Mouse (Mus musculus): Measurements from ENCODE around the gene Ism2. TPM values are rescaled to one million over a fixed set of nuclear protein-coding genes. Genes with fewer than 3 reads are reported as not detected.
"Not testable (repeated sequence)": the region's sequence is repeated elsewhere in the genome, so short reads cannot be mapped to it uniquely, and the experiment has no call there.

The Ism2 gene
- polyA plus RNA-seq, 2 experiments, result 0.07 to 0.08 TPM

GRCm38 (mm10) chr12:87317951-87318350, 18.4 kb upstream of the Ism2 start:
- TF ChIP-seq EP300 (IDR thresholded peaks at IDR 0.05; ENCODE audit: low read depth) (no peak), CTCF (IDR thresholded peaks at IDR 0.05; ENCODE audit: low read depth) (no peak)
- H3K27ac ChIP-seq, result no peak overlapping the region
- WGBS (ENCODE audit: insufficient replicate concordance), result 64% methylated on average over 1 of the region's 1 CpGs
- DNase-seq (ENCODE audit: low read depth in 3 of 3, low spot score in 3 of 3) (no peak), ATAC-seq (ENCODE audit: insufficient read depth) (no peak)
- H3K36me3 ChIP-seq (replicated peaks; ENCODE audit: control insufficient read depth, insufficient read depth, low read depth), result no peaks in the 10 kb centered on the region
- no peaks in the 10 kb centered on the region for H3K27me3 ChIP-seq (ENCODE audit: control insufficient read depth, insufficient read depth, low read length)
- no peak overlapping the region for H3K4me2 ChIP-seq (ENCODE audit: low read depth)
- no peak overlapping the region for H3K4me3 ChIP-seq (ENCODE audit: insufficient read depth in 1 of 2, low read depth in 2 of 2, low read length in 2 of 2)
- H3K9ac ChIP-seq (replicated peaks), result no peak overlapping the region
- no peaks in the 10 kb centered on the region for H3K4me1 ChIP-seq (replicated peaks; ENCODE audit: control insufficient read depth in 2 of 2, insufficient read depth in 2 of 2, low read length in 1 of 2)
- no peaks in the 10 kb centered on the region for H3K9me3 ChIP-seq (ENCODE audit: control insufficient read depth, low read length)

GRCm38 (mm10) chr12:87313098-87313497, 13.6 kb upstream of the Ism2 start:
- no peak for ATAC-seq (ENCODE audit: insufficient read depth)

GRCm38 (mm10) chr12:87306584-87306844, 7.0 kb upstream of the Ism2 start:
- H3K4me1 ChIP-seq (replicated peaks; ENCODE audit: control insufficient read depth in 2 of 2, insufficient read depth in 2 of 2, low read length in 1 of 2); DNase-seq (ENCODE audit: low read depth in 3 of 3, low spot score in 3 of 3); H3K4me3 ChIP-seq (ENCODE audit: insufficient read depth in 1 of 2, low read depth in 2 of 2, low read length in 2 of 2); H3K36me3 ChIP-seq (replicated peaks; ENCODE audit: control insufficient read depth, insufficient read depth, low read depth); ATAC-seq (ENCODE audit: insufficient read depth); H3K27me3 ChIP-seq (ENCODE audit: control insufficient read depth, insufficient read depth, low read length); H3K27ac ChIP-seq; H3K9ac ChIP-seq (replicated peaks); H3K9me3 ChIP-seq (ENCODE audit: control insufficient read depth, low read length); H3K4me2 ChIP-seq (ENCODE audit: low read depth): not testable (repeated sequence)
- 62% methylated on average over 4 of the region's 4 CpGs for WGBS (ENCODE audit: insufficient replicate concordance)

More at GRCm38 (mm10) chr12:87313098-87313497, 13.6 kb upstream of the Ism2 start:
- Histone ChIP-seq H3K4me1 (replicated peaks; ENCODE audit: control insufficient read depth in 2 of 2, insufficient read depth in 2 of 2, low read length in 1 of 2) (no peaks in the 10 kb centered on the region), H3K4me2 (ENCODE audit: low read depth) (no peak overlapping the region), H3K36me3 (replicated peaks; ENCODE audit: control insufficient read depth, insufficient read depth, low read depth) (peaks cover 2% of the 10 kb centered on the region; the same call in 1 of the 2 replicates), H3K4me3 (ENCODE audit: insufficient read depth in 1 of 2, low read depth in 2 of 2, low read length in 2 of 2) (no peak overlapping the region), H3K9ac (replicated peaks) (no peak overlapping the region), H3K27ac (no peak overlapping the region), H3K9me3 (ENCODE audit: control insufficient read depth, low read length) (no peaks in the 10 kb centered on the region), H3K27me3 (ENCODE audit: control insufficient read depth, insufficient read depth, low read length) (no peaks in the 10 kb centered on the region)
- DNase-seq (ENCODE audit: low read depth in 3 of 3, low spot score in 3 of 3), result no peak
- TF ChIP-seq CTCF (IDR thresholded peaks at IDR 0.05; ENCODE audit: low read depth) (no peak), EP300 (IDR thresholded peaks at IDR 0.05; ENCODE audit: low read depth) (no peak)
- 66% methylated on average over 2 of the region's 2 CpGs for WGBS (ENCODE audit: insufficient replicate concordance)

- H3K27me3 ChIP-seq (ENCODE audit: control insufficient read depth, insufficient read depth, low read length), result peaks cover 7% of the 10 kb centered on the region
- H3K36me3 ChIP-seq (replicated peaks; ENCODE audit: control insufficient read depth, insufficient read depth, low read depth), result peaks cover 2% of the 10 kb centered on the region; the same call in 1 of the 2 replicates
- no peak for TF ChIP-seq CTCF (IDR thresholded peaks at IDR 0.05; ENCODE audit: low read depth)
- H3K9ac ChIP-seq (replicated peaks), result no peak overlapping the region
- no peaks in the 10 kb centered on the region for H3K4me1 ChIP-seq (replicated peaks; ENCODE audit: control insufficient read depth in 2 of 2, insufficient read depth in 2 of 2, low read length in 1 of 2)
- ATAC-seq (ENCODE audit: insufficient read depth) (no peak), DNase-seq (ENCODE audit: low read depth in 3 of 3, low spot score in 3 of 3) (no peak)
- 44% methylated on average over 13 of the region's 13 CpGs for WGBS (ENCODE audit: insufficient replicate concordance)
- H3K9me3 ChIP-seq (ENCODE audit: control insufficient read depth, low read length), result no peaks in the 10 kb centered on the region
- H3K4me2 ChIP-seq (ENCODE audit: low read depth), result no peak overlapping the region
- H3K27ac ChIP-seq, result no peak overlapping the region
- no peak overlapping the region for H3K4me3 ChIP-seq (ENCODE audit: insufficient read depth in 1 of 2, low read depth in 2 of 2, low read length in 2 of 2)
These were observed 6.5 kb upstream of the Ism2 start for GRCm38 (mm10) chr12:87305767-87306583.

- no peak overlapping the region for H3K4me2 ChIP-seq (ENCODE audit: low read depth)
- H3K27me3 ChIP-seq (ENCODE audit: control insufficient read depth, insufficient read depth, low read length), result peaks cover 28% of the 10 kb centered on the region
- ATAC-seq (ENCODE audit: insufficient read depth) (no peak), DNase-seq (ENCODE audit: low read depth in 3 of 3, low spot score in 3 of 3) (no peak)
- H3K4me1 ChIP-seq (replicated peaks; ENCODE audit: control insufficient read depth in 2 of 2, insufficient read depth in 2 of 2, low read length in 1 of 2), result no peaks in the 10 kb centered on the region
- no peak overlapping the region for H3K9ac ChIP-seq (replicated peaks)
- WGBS (ENCODE audit: insufficient replicate concordance), result 37% methylated on average over 4 of the region's 4 CpGs
- H3K4me3 ChIP-seq (ENCODE audit: insufficient read depth in 1 of 2, low read depth in 2 of 2, low read length in 2 of 2), result no peak overlapping the region
- no peaks in the 10 kb centered on the region for H3K9me3 ChIP-seq (ENCODE audit: control insufficient read depth, low read length)
- H3K36me3 ChIP-seq (replicated peaks; ENCODE audit: control insufficient read depth, insufficient read depth, low read depth), result no peaks in the 10 kb centered on the region
- H3K27ac ChIP-seq, result no peak overlapping the region
- TF ChIP-seq EP300 (IDR thresholded peaks at IDR 0.05; ENCODE audit: low read depth), result no peak
- TF ChIP-seq CTCF (IDR thresholded peaks at IDR 0.05; ENCODE audit: low read depth), result no peak
These were observed 1.7 kb upstream of the Ism2 start for GRCm38 (mm10) chr12:87301189-87301588.

All from liver, embryonic 14.5 days (tissue).